Mouse (Mus musculus) C2C12 (cell line): ENCODE measurements around the gene Bcas3. TPM values are rescaled to one million over a fixed set of nuclear protein-coding genes. Genes with fewer than 3 reads are reported as not detected.

ENCODE experiments used
- H3K27me3 ChIP-seq: one replicate; pipeline ENCODE4 v1.6.1; 2011; ENCODE audit not compliant: control insufficient read depth, insufficient read depth, insufficient read length
- H3K36me3 ChIP-seq: one replicate; pipeline ENCODE4 v1.6.1; 2011; ENCODE audit not compliant: control insufficient read depth, insufficient read depth
- H3K4me3 ChIP-seq: one replicate; pipeline ENCODE4 v1.5.1; 2011; ENCODE audit warnings: mild to moderate bottlenecking, control low read depth; ENCODE audit not compliant: poor library complexity, insufficient read depth, severe bottlenecking
- H3K79me2 ChIP-seq: one replicate; pipeline ENCODE4 v1.6.1; 2011; ENCODE audit not compliant: control insufficient read depth, insufficient read depth
- H3K79me3 ChIP-seq: one replicate; pipeline ENCODE4 v1.6.1; 2011; ENCODE audit warnings: low read depth, control low read depth
- H3ac ChIP-seq: one replicate; pipeline ENCODE3; 2011; ENCODE audit warnings: low read depth; ENCODE audit not compliant: control insufficient read depth, insufficient read length
- CEBPB ChIP-seq: IDR thresholded peaks from one replicate; pipeline ENCODE4 v1.6.1; 2011; ENCODE audit warnings: low read depth, mild to moderate bottlenecking, control low read depth, moderate library complexity
- CTCF ChIP-seq: IDR thresholded peaks from one replicate; pipeline ENCODE4 v1.5.1; 2011; ENCODE audit not compliant: control insufficient read depth, insufficient read depth, insufficient read length
- FOSL1 ChIP-seq: IDR thresholded peaks from one replicate; pipeline ENCODE4 v1.8.0; 2011; ENCODE audit warnings: mild to moderate bottlenecking, low read length; ENCODE audit not compliant: poor library complexity, insufficient read depth, severe bottlenecking
- MAX ChIP-seq: IDR thresholded peaks from one replicate; pipeline ENCODE4 v1.6.1; 2011; ENCODE audit warnings: mild to moderate bottlenecking, control low read depth
- MYOD1 ChIP-seq: IDR thresholded peaks from one replicate; pipeline ENCODE4 v1.6.1; 2011; ENCODE audit warnings: low read depth; ENCODE audit not compliant: control insufficient read depth, insufficient read length
- MYOG ChIP-seq: IDR thresholded peaks from one replicate; pipeline ENCODE4 v1.6.1; 2011; ENCODE audit not compliant: control insufficient read depth, insufficient read length; ENCODE audit errors: extremely low read depth
- USF1 ChIP-seq: IDR thresholded peaks from one replicate; pipeline ENCODE4 v1.6.1; 2011; ENCODE audit warnings: low read depth, mild to moderate bottlenecking, control low read depth, moderate library complexity
- polyA plus RNA-seq: library from polyadenylated mRNA; unstranded; fragments of >200 nt; fragmentation: generic; extraction: Trizol; gene quantifications from one replicate; pipeline ENCODE4 v1.2.1, GENCODE M21; 2012; ENCODE audit warnings: missing spikeins

Gene Bcas3
- polyA plus RNA-seq, 1 experiment, result 11.1 TPM

- TF ChIP-seq USF1, result no peak
- no peak for TF ChIP-seq CEBPB
- no peaks in the 10 kb centered on the region for H3K79me3 ChIP-seq
- no peak overlapping the region for H3ac ChIP-seq
- no peaks in the 10 kb centered on the region for H3K36me3 ChIP-seq
- H3K27me3 ChIP-seq, result no peaks in the 10 kb centered on the region
- H3K79me2 ChIP-seq, result no peaks in the 10 kb centered on the region
- H3K4me3 ChIP-seq, result no peak overlapping the region
Measured at GRCm38 (mm10) chr11:85841211-85841681, 488.3 kb downstream of the Bcas3 start.

GRCm38 (mm10) chr11:85841980-85842379, 489.0 kb downstream of the Bcas3 start:
- no peak overlapping the region for H3ac ChIP-seq
- H3K36me3 ChIP-seq, result no peaks in the 10 kb centered on the region
- no peaks in the 10 kb centered on the region for H3K27me3 ChIP-seq
- H3K4me3 ChIP-seq, result no peak overlapping the region
- H3K79me2 ChIP-seq, result no peaks in the 10 kb centered on the region
- TF ChIP-seq CTCF (peak; percentile 64), MYOG (no peak)
- no peaks in the 10 kb centered on the region for H3K79me3 ChIP-seq

- no peak overlapping the region for H3ac ChIP-seq
- H3K79me3 ChIP-seq, result no peaks in the 10 kb centered on the region
- no peaks in the 10 kb centered on the region for H3K36me3 ChIP-seq
- no peak overlapping the region for H3K4me3 ChIP-seq
- H3K79me2 ChIP-seq, result no peaks in the 10 kb centered on the region
- no peaks in the 10 kb centered on the region for H3K27me3 ChIP-seq
- TF ChIP-seq FOSL1 (no peak), CEBPB (no peak), USF1 (no peak), MYOG (no peak), CTCF (no peak), MYOD1 (no peak), MAX (no peak)
Measured at GRCm38 (mm10) chr11:85842596-85843346, 489.8 kb downstream of the Bcas3 start.

- TF ChIP-seq CTCF (peak; percentile 91), CEBPB (no peak)
- H3K36me3 ChIP-seq, result no peaks in the 10 kb centered on the region
- no peaks in the 10 kb centered on the region for H3K27me3 ChIP-seq
- H3ac ChIP-seq, result no peak overlapping the region
- H3K79me3 ChIP-seq, result no peaks in the 10 kb centered on the region
- H3K4me3 ChIP-seq, result no peak overlapping the region
- no peaks in the 10 kb centered on the region for H3K79me2 ChIP-seq
Measured at GRCm38 (mm10) chr11:85843347-85843692, 490.4 kb downstream of the Bcas3 start.

GRCm38 (mm10) chr11:85844144-85844965, 491.4 kb downstream of the Bcas3 start:
- peak overlapping the region; percentile 70 for H3ac ChIP-seq
- H3K79me3 ChIP-seq, result no peaks in the 10 kb centered on the region
- peak overlapping the region; percentile 26 for H3K4me3 ChIP-seq
- no peaks in the 10 kb centered on the region for H3K27me3 ChIP-seq
- no peaks in the 10 kb centered on the region for H3K36me3 ChIP-seq
- TF ChIP-seq USF1 (no peak), CTCF (peak; percentile 91)
- no peaks in the 10 kb centered on the region for H3K79me2 ChIP-seq

GRCm38 (mm10) chr11:85844971-85845370, 492.0 kb downstream of the Bcas3 start:
- H3K79me2 ChIP-seq, result no peaks in the 10 kb centered on the region
- H3K79me3 ChIP-seq, result no peaks in the 10 kb centered on the region
- no peak overlapping the region for H3ac ChIP-seq
- TF ChIP-seq USF1 (no peak), FOSL1 (no peak), MYOD1 (no peak), CTCF (no peak), MAX (no peak), CEBPB (no peak), MYOG (no peak)
- no peaks in the 10 kb centered on the region for H3K27me3 ChIP-seq
- H3K4me3 ChIP-seq, result no peak overlapping the region
- no peaks in the 10 kb centered on the region for H3K36me3 ChIP-seq
